Mouse (Mus musculus) left cerebral cortex, postnatal 10 days (tissue): ENCODE measurements around the gene Izumo4. TPM values are rescaled to one million over a fixed set of nuclear protein-coding genes. Genes with fewer than 3 reads are reported as not detected.

Source experiments
- DNase-seq, 2 experiments: peaks; one replicate each; pipeline ENCODE4 v3.0.0; 2021 to 2022; ENCODE audit warnings: low spot score in 2 of 2, mixed read lengths in 1 of 2; ENCODE audit errors: extremely low spot score in 1 of 2
- intact Hi-C: fragments of 180-260 bp; cut with DNase I; formaldehyde crosslinking; loops from one replicate; pipeline ENCODE4 v1.15.1; 2025
- total RNA-seq, 2 experiments: library from RNA; stranded (reverse); gene quantifications; 2 replicates each; pipeline ENCODE4 v1.2.3; 2021

Izumo4 gene
- total RNA-seq, 2 experiments from 2014 or later, result 56.3 to 63.5 TPM

GRCm38 (mm10) chr10:80666837-80667412 is 35.1 kb upstream of the Izumo4 start:
- no peak for DNase-seq
- intact Hi-C loops, result no loop called here

- intact Hi-C loops, result no loop called here
- peak in 1 of 2 experiments; percentile 53 for DNase-seq
Observed at GRCm38 (mm10) chr10:80668614-80669013, 33.4 kb upstream of the Izumo4 start.

- no peak for DNase-seq
- intact Hi-C loops, result no loop called here
Observed at GRCm38 (mm10) chr10:80669018-80669417, 33.0 kb upstream of the Izumo4 start.

GRCm38 (mm10) chr10:80669737-80670485 is 32.1 kb upstream of the Izumo4 start:
- DNase-seq, result no peak
- intact Hi-C loops, result no loop called here

- intact Hi-C loops, result no loop called here
- no peak for DNase-seq
Observed at GRCm38 (mm10) chr10:80670531-80670930, 31.5 kb upstream of the Izumo4 start.

GRCm38 (mm10) chr10:80671251-80671650 is 30.7 kb upstream of the Izumo4 start:
- DNase-seq, result no peak
- intact Hi-C loops, result no loop called here

GRCm38 (mm10) chr10:80671936-80672690 is 29.9 kb upstream of the Izumo4 start:
- DNase-seq, result no peak
- intact Hi-C loops, result no loop called here

- DNase-seq, result no peak
- intact Hi-C loops, result no loop called here
Observed at GRCm38 (mm10) chr10:80673690-80674089, 28.3 kb upstream of the Izumo4 start.

- peak in 1 of 2 experiments; percentile 49 for DNase-seq
- intact Hi-C loops, result no loop called here
Observed at GRCm38 (mm10) chr10:80674161-80674711, 27.7 kb upstream of the Izumo4 start.

- intact Hi-C loops, result loop anchor here (5.0 kb wide), 1 partner anchor 98 kb away; the partner anchor contains the start of gene Klf16
- DNase-seq, result no peak
Observed at GRCm38 (mm10) chr10:80674851-80675404, 27.1 kb upstream of the Izumo4 start.

GRCm38 (mm10) chr10:80675405-80676197 is 26.4 kb upstream of the Izumo4 start:
- intact Hi-C loops, result loop anchor here (5.0 kb wide), 1 partner anchor 98 kb away; the partner anchor contains the start of gene Klf16
- DNase-seq, result no peak

- intact Hi-C loops, result loop anchor here (5.0 kb wide), 1 partner anchor 99 kb away; the partner anchor contains the start of gene Klf16
- peak; percentile 99 to 100 for DNase-seq
Observed at GRCm38 (mm10) chr10:80676198-80676928, 25.6 kb upstream of the Izumo4 start.

GRCm38 (mm10) chr10:80677128-80677875 is 24.7 kb upstream of the Izumo4 start:
- intact Hi-C loops, result loop anchor here (5.0 kb wide), 1 partner anchor 100 kb away; the partner anchor contains the start of gene Klf16
- peak in 1 of 2 experiments; percentile 19 for DNase-seq

- DNase-seq, result peak; percentile 78 to 98
- intact Hi-C loops, result loop anchor here (5.0 kb wide), 1 partner anchor 101 kb away; the partner anchor contains the start of gene Klf16
Observed at GRCm38 (mm10) chr10:80677942-80678436, 24.0 kb upstream of the Izumo4 start, which contains the start of gene Mknk2. Gene Mknk2, minus strand, starts transcription at chr10:80678112.

- intact Hi-C loops, result loop anchor here (5.0 kb wide), 1 partner anchor 101 kb away; the partner anchor contains the start of gene Klf16
Observed at GRCm38 (mm10) chr10:80678601-80679377, 23.2 kb upstream of the Izumo4 start.

More at GRCm38 (mm10) chr10:80678601-80679377, 23.2 kb upstream of the Izumo4 start:
- DNase-seq, result peak in 1 of 2 experiments; percentile 67
